Mouse (Mus musculus) layer of hippocampus, postnatal 36 days (tissue): ENCODE measurements around the gene Tac2. TPM values are rescaled to one million over a fixed set of nuclear protein-coding genes. Genes with fewer than 3 reads are reported as not detected.

ENCODE experiments used
- DNase-seq, 2 experiments: peaks; one replicate each; pipeline ENCODE4 v3.0.0; 2022
- total RNA-seq, 2 experiments: library from RNA; stranded (reverse); gene quantifications; 2 replicates each; pipeline ENCODE4 v1.2.3; 2021

The Tac2 gene
- 1 to 10 TPM; 3.3 to 6.6 TPM for total RNA-seq

GRCm38 (mm10) chr10:127724178-127724577 is at the start of gene Tac2:
Tac2 (plus strand) TSS chr10:127724478.
- no peak for DNase-seq

DNA sequence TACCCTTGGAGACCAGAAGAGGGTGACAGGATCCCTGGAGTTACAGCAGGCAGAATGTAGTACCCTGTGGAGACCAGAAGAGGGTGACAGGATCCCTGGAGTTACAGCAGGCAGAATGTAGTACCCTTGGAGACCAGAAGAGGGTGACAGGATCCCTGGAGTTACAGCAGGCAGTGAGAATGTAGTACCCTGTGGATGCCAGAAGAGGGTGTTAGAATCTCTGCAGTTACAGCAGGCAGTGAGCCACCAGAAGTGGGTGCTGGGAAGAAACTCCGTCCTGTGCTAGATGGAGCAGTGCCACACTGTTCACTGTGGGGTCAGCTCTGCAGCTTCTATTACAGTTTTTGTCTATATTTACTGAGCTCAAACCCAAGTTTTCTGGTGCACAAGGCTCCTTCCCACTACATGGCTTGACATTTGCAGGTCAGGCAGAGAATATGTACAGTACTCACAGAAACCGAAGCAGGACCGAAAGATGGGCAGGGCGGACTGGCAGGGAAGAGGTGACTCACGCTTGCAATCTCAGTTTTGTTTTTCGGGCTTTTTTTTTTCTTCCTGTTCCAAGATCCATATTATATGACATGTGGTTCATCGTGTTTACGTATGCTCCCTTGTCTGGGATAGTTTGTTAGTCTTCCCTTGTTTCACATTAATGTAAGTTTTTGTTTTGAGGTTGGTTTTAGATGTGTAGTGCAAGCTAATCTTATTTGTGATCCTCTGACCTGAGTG is 49.3 kb upstream of the Tac2 start:
- DNase-seq = peak; percentile 81 to 83

- DNase-seq = no peak
Observed at GRCm38 (mm10) chr10:127675859-127676398, 48.3 kb upstream of the Tac2 start.

DNA sequence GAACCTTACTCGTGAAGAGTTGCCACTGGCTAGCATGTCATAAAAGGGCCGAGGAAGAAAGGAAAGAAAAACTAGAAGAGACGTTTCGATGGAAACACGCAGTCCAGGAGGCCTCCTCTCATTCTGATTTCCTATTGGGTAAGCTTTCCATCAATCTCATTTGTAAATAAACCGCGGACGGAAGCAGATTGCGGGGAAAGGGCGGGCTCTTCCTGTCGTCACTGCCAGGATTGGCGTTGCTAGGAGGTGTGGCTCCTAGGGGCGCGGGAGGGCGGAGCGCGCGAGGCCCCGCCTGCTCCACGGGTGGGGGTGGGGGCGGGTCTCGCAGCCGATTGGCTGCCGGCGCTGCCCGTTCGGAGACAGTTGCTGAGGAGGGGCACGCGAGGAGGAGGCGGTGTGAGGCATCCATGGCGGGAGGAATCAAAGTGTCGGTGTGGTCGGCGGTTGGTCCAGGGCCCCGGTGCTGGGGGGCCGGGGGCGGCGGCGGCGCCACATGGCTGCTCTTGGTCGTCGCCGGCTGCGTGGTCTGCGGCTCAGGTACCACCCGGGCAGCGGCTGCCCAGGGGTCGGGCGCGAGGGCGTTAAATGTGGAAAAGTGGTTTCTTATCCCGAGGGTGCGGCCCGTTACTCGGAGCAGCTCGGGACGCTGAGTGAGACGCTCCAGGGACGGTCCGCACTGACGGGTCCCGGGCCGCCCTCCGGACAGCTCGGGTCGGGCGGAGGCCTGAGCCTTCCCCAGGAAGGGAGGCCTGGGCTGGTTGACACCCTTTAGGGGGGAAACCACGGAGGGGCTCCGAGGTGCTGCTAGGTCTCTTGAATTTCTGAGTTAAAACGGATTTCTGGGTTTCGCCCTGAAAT is 47.4 kb upstream of the Tac2 start:
- DNase-seq = peak; percentile 90 to 93

DNA sequence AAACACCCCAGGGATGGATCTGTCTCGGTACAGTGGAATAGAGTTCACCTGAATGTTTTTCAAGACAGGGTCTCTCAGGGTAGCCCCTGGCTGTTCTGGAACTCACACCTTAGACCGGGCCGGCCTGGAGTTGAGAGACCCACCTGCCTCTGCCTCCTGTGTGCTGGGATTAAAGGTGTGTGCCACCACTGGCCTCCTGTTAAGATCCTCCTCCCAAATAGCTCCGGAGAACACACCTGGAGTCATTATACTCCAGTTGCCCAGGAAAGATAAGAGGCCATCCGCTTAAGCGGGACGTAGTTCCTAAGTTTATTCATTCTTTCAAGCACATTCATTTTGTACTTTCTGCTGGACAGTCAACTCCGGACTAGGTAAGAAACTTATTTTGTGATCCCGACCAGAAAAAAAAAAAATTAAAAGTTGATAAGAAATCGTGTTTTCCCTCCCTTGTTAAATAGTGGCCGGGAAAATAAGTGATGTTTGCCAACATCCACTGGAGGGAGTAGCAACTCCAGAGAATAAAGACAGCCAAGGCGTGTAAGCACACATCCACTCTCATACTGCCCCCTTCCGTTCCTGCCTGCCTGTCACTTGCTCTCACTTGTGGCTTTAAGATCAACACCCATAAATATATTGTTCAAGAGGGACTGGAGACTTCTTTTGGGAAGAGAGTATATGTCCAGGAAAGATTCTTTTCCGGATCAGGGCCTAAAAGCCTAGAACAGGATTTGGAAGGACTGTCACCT is 46.5 kb upstream of the Tac2 start:
- DNase-seq = peak in 1 of 2 experiments; percentile 37

DNA sequence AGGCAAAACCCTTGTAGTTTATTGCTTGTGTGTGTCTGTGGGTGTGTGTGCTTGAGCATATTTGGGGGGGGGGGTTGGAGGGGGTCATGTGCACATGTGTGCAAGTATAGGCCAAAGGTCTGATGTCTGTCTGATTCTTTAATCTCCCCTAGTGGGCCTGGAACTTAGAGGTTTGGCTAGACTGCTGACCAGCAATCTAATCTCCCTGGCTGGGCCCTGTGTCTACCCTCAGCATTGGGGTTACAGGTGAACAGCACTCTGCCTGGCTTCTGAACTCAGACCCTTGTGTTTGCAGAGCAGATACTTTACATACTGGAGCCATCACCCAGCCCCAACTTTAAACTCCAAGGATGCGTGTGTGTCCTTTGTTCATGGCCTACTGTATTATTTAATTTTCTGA is 45.1 kb upstream of the Tac2 start:
- no peak for DNase-seq

DNA sequence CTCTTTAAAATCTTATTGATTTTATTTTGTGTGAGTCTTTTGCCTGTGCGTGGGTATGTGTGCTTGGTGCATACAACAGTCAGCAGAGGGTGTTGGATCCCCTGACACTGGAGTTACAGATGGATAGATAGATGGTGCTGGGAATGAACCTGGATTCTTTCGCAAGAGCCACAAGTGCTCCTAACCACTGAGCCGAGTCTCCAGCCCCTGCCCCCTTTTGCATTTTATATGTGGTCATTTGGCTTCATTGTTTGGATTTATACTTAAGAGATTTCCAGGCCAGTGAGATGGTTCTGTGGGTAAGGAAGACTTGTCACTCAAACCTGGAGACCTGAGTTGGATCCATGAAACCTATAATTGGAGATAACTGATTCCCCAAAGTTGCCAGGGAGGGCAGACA is 44.4 kb upstream of the Tac2 start:
- no peak for DNase-seq

DNA sequence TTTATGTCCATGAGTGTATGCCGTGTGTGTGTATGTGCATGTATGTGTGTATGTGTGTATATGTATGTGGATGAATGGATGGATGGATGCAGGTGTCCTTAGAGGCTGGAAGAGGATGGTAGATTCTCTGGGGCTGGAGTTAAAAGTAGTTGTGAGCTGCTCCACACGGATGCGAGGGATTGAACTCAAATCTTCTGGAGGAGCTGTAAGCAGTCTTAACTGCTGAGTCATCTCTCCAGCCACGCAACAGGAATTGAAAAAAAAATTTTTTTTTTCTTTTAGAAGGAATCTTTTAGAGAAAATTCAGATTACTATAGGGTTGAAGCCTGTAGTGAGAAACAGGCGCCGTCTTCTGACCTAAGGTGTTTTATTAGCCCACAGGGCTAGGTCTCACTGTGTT is 41.4 kb upstream of the Tac2 start:
- DNase-seq = no peak

- no peak for DNase-seq
Observed at GRCm38 (mm10) chr10:127691053-127691452, 33.2 kb upstream of the Tac2 start.

DNA sequence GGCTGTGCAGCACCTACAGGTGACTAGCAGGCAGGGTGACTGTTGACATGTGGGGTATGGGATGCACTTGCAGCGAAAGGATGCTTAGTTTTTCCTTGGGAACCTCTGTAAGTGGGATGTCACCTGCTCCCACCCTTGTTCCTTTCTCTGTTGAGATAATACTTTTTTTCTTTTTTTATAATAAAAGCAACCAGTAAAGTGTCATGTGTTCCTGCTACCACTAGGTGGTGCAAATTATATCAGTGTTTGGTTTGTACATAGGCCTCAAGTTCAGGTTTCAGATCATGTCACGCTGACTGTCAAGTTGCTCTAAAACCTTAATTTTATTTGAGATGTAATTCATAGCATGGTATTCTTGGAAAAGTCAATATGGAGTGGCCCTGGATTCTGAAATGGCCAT is 29.6 kb upstream of the Tac2 start:
- no peak for DNase-seq

GRCm38 (mm10) chr10:127695775-127696174 is 28.5 kb upstream of the Tac2 start:
- DNase-seq = no peak

- DNase-seq = no peak
Observed at GRCm38 (mm10) chr10:127698966-127699365, 25.3 kb upstream of the Tac2 start.

GRCm38 (mm10) chr10:127703299-127703698 is 21.0 kb upstream of the Tac2 start:
- no peak for DNase-seq

- DNase-seq = no peak
Observed at GRCm38 (mm10) chr10:127704293-127704692, 20.0 kb upstream of the Tac2 start.

DNA sequence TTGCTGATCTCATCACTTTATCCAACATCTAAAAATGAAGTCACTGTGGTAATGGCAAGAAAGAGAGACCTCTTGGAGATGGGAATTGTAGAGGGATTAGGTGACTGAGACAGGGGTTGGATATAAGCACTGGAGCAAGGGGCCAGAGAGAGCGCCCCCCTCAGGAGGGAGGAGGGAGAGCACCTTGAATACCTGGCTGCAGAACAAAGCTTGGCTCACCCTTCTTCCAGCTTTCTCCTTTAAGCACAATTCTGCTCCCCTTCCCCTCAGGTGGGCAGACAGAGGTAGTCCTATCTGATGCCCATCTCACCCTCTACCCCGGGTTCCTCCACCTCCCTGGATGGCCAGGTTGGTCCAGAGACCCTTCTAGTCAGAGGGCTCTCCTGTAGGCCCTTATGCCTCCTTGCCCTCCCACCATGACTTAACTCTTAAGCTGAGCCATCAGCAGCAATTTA is 19.5 kb upstream of the Tac2 start, which contains the start of gene Myo1a:
Myo1a (plus strand) TSS at position 405 of the 455 bp plus-strand sequence.
- no peak for DNase-seq

- DNase-seq = no peak
Observed at GRCm38 (mm10) chr10:127705783-127706182, 18.5 kb upstream of the Tac2 start.

- no peak for DNase-seq
Observed at GRCm38 (mm10) chr10:127707721-127708120, 16.6 kb upstream of the Tac2 start.

DNA sequence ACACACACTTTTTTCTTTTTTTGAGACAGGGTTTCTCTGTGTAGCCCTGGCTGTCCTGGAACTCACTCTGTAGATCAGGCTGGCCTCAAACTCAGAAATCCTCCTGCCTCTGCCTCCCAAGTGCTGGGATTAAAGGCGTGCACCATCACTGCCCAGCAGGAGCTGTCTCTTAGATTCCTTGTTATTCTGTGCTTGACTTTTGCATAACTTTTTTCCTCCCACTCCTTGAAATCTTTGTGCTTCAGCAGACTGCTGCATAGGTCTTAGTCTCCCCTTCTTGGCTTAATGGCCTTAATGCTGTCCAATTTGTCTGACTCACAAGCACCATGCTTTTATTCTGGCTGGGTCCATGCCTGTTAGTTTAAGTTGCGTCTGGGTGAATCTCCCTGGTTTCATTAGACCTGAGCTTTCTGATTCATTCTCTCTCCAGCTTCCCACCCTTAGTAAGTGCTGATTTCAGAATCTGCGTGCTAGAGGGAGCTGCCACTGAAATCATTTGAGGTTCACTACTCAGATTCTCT is 15.4 kb upstream of the Tac2 start:
- DNase-seq = no peak

- DNase-seq = no peak
Observed at GRCm38 (mm10) chr10:127710331-127710730, 13.9 kb upstream of the Tac2 start.

- DNase-seq = no peak
Observed at GRCm38 (mm10) chr10:127712736-127713135, 11.5 kb upstream of the Tac2 start.

GRCm38 (mm10) chr10:127721671-127722418 is 2.4 kb upstream of the Tac2 start:
- DNase-seq = peak in 1 of 2 experiments; percentile 21

GRCm38 (mm10) chr10:127725136-127725535 is 858 bp downstream of the Tac2 start:
- no peak for DNase-seq
